Mouse (Mus musculus) brain, embryonic 14.5 days (tissue): Measurements from ENCODE around the gene H2al1d. TPM values are rescaled to one million over a fixed set of nuclear protein-coding genes. Genes with fewer than 3 reads are reported as not detected.

Experiments
- DNase-seq: peaks from one replicate; pipeline ENCODE4 v3.0.0-alpha.2; 2011; ENCODE audit warnings: low read depth
- CTCF ChIP-seq: fragments of 200-500 bp; IDR thresholded peaks from 2 replicates; pipeline ENCODE4 v1.5.1; 2012; ENCODE audit warnings: inconsistent platforms, mild to moderate bottlenecking, moderate library complexity, borderline replicate concordance; ENCODE audit not compliant: insufficient read depth, insufficient read length; ENCODE audit errors: extremely low read depth
- POLR2A ChIP-seq: fragments of 200-500 bp; IDR thresholded peaks from 2 replicates; pipeline ENCODE4 v1.6.1; 2012; ENCODE audit warnings: mild to moderate bottlenecking, inconsistent platforms, borderline replicate concordance; ENCODE audit not compliant: poor library complexity, insufficient read depth, insufficient read length, severe bottlenecking; ENCODE audit errors: extremely low read depth
- polyA plus RNA-seq: library from polyadenylated mRNA; depleted of rRNA; stranded (reverse); fragments of >200 nt; gene quantifications from 2 replicates; pipeline ENCODE4 v1.2.3, GENCODE M21; 2012; rRNA removed

H2al1d gene
- polyA plus RNA-seq, 1 experiment: not detected

DNA sequence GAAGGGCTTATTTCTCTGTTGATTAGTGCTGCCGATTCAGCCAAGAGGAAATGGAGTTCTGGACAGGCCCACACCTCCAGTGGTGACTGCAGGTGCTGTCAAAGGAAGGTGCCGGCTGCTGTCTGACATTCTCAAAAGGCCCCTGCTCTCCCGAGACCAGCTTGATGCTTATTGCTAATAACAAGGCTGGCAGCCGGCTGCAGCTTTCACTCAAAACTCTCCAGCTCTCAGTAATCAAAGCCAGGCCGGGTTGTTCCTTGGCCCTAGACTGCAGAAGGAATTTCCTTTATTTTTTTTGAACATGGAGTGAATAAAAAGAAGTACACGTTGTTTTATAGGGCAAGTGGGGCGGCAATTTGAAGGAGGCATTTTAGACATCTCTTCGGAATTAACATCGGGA is 37.1 kb downstream of the H2al1d start:
- peak; percentile 76 for DNase-seq
- TF ChIP-seq POLR2A: no peak
- no peak for TF ChIP-seq CTCF

DNA sequence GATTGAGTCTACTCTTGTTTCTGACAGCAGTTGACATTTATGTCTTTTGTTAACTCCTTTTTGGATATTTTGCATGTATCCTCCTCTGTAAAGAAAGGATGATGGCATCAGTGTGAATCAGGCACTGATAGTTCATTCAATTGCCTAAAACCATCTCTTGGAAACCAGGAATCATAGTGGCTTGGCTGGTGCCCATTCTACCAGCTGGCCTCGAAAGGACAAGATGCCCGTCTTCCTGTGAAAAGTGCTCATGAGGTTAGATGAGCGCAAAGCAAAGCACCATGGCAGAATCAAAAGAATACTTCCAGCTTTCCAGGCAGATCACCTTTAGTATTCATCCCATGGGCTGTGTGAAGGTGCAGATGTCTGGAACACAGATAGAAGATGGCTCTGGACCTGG is 38.1 kb downstream of the H2al1d start:
- no peak for TF ChIP-seq CTCF
- no peak for TF ChIP-seq POLR2A
- DNase-seq: no peak

Other genes with a start within 250 kb of the H2al1d start
- not detected in 2 replicates for gene H2al1a, start 9.6 kb upstream of the H2al1d start, polyA plus RNA-seq
- not detected in 2 replicates for gene H2al1b, start 6.4 kb upstream of the H2al1d start, polyA plus RNA-seq
- gene H2al1c, start 3.2 kb upstream of the H2al1d start, polyA plus RNA-seq: not detected in 2 replicates
- not detected in 2 replicates for gene H2al1e, start 3.1 kb downstream of the H2al1d start, polyA plus RNA-seq
- not detected in 2 replicates for gene H2al1f, start 6.3 kb downstream of the H2al1d start, polyA plus RNA-seq
- gene H2al1g, start 9.4 kb downstream of the H2al1d start, polyA plus RNA-seq: not detected in 2 replicates
- gene H2al1h, start 12.7 kb downstream of the H2al1d start, polyA plus RNA-seq: not detected in 2 replicates
- not detected in 2 replicates for gene H2al1i, start 15.8 kb downstream of the H2al1d start, polyA plus RNA-seq
- gene H2al1j, start 19.0 kb downstream of the H2al1d start, polyA plus RNA-seq: not detected in 2 replicates